Mouse (Mus musculus): Measurements from ENCODE around the gene Cd63.

- TF ChIP-seq POLR2A (IDR thresholded peaks at IDR 0.05; ENCODE audit: low read depth, low read length) (peak; percentile 62; the same call in 1 of the 2 replicates), ETS1 (conservative IDR thresholded peaks at IDR 0.05; ENCODE audit: low read depth, low read length) (0 out of 2 replicates have a peak, but pooled peaks have one; percentile 34), USF1 (IDR thresholded peaks at IDR 0.05; ENCODE audit: low read depth, low read length) (peak; percentile 99), CTCF (conservative IDR thresholded peaks at IDR 0.05 in 1 of 2, IDR thresholded peaks at IDR 0.05 in 1 of 2; ENCODE audit: low read depth in 2 of 2, low read length in 2 of 2) (0 out of 4 replicates have a peak, but pooled peaks of 1 of the 2 experiments have one; percentile 8), EP300 (IDR thresholded peaks at IDR 0.05; ENCODE audit: low read length) (no peak), TCF12 (IDR thresholded peaks at IDR 0.05; ENCODE audit: low read depth, low read length) (peak; percentile 34; the same call in 1 of the 2 replicates), ZKSCAN1 (IDR thresholded peaks at IDR 0.05; ENCODE audit: borderline replicate concordance, low read depth, low read length) (no peak), SMC3 (IDR thresholded peaks at IDR 0.05; ENCODE audit: low read depth, low read length) (no peak), BHLHE40 (IDR thresholded peaks at IDR 0.05; ENCODE audit: low read depth, low read length) (peak; percentile 98), E2F4 (IDR thresholded peaks at IDR 0.05; ENCODE audit: insufficient replicate concordance, low read depth, low read length) (no peak), POLR2AphosphoS2 (IDR thresholded peaks at IDR 0.05; ENCODE audit: low read depth, low read length) (no peak; the same call in 1 of the 2 replicates), RAD21 (IDR thresholded peaks at IDR 0.05; ENCODE audit: low read depth, low read length) (no peak), MAZ (IDR thresholded peaks at IDR 0.05; ENCODE audit: low read depth, low read length) (no peak; the same call in 1 of the 2 replicates), MAX (IDR thresholded peaks at IDR 0.05; ENCODE audit: low read length) (peak; percentile 97)
Measured at GRCm38 (mm10) chr10:128923013-128923691, 22.4 kb downstream of the Cd63 start.
